In the genomic region with DNA sequence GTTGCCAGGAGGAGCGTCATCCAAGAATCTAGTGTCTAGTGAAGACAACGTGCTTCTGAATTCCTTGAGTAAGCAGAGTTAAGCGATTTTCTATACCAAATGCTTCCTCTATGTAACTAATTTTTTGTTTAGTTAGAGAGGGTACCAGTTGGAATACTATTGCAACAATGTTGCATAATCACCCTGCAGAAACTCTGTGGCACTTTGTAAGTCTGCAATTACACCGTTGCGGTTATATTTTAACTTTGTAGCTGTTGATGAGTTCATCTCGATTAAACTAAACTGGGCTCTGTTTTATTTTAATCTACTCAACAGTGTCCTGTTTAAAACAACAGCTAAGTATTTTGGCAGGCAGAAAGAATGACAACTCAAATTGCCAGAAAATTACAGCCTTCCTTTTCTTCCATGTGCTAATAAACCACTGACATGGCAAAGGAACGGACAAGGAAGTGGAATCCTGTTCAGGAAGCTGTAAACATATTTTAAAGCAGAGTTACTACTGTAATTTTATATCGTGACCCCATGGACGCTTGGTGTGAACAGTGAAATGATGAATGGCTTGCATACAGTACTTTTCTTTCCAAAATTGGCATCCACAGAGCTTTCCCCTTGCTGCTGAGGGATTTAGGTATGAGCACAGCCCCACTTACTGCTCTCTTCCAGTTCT, we compare ENCODE assay signal across 25 mouse cellular contexts.
DNase-seq lines count a peak whose midpoint lies in the region; ATAC-seq and TF ChIP-seq lines count a peak whose summit lies in the region.
"Had no signal": no experiment of that assay in that cellular context is flagged by ENCODE, and none has a peak within 500 bp of the region (broad histone marks: within the 10 kb centered on the region; RNA-seq: fewer than 3 reads in every experiment).

No protein-coding gene starts in this region.

- no peak for TF ChIP-seq EP300 in heart, adult 2 months (IDR thresholded peaks at IDR 0.05; ENCODE audit: insufficient read depth, low read depth, low read length)

- H3K4me1 ChIP-seq in midbrain, embryonic 11.5 days (ENCODE audit: control insufficient read depth, insufficient read depth, low read length): no peaks in the 10 kb centered on the region
- H3K4me1 ChIP-seq in midbrain, embryonic 14.5 days (ENCODE audit: control insufficient read depth, insufficient read depth, low read length): no peaks in the 10 kb centered on the region
- H3K4me1 ChIP-seq in heart, adult 2 months (ENCODE audit: control insufficient read depth, insufficient read depth, low read length): no peaks in the 10 kb centered on the region
- H3K4me1 ChIP-seq: embryonic facial prominence, embryonic 13.5 days; heart, embryonic 10.5 days; hindbrain, embryonic 15.5 days; intestine, embryonic 15.5 days; limb, embryonic 13.5 days; lung, embryonic 15.5 days; midbrain, embryonic 12.5 days had no signal

- no peak overlapping the region for H3K27ac ChIP-seq in midbrain, embryonic 11.5 days (ENCODE audit: low read depth, low read length)
- no peak overlapping the region for H3K27ac ChIP-seq in midbrain, embryonic 14.5 days (replicated peaks; ENCODE audit: low read depth, low read length)
- no peak overlapping the region for H3K27ac ChIP-seq in heart, adult 2 months
- H3K27ac ChIP-seq: embryonic facial prominence, embryonic 13.5 days; heart, embryonic 10.5 days; hindbrain, embryonic 15.5 days; intestine, embryonic 15.5 days; limb, embryonic 13.5 days; liver, embryonic 14.5 days; lung, embryonic 15.5 days; macrophage; midbrain, embryonic 12.5 days; stomach, postnatal 0 days had no signal

- peak; percentile 71 for DNase-seq in kidney, adult 9 months
- DNase-seq in kidney, postnatal 25 days: no peak
- DNase-seq in midbrain, embryonic 11.5 days (ENCODE audit: low spot score, missing footprints): peak; percentile 76
- DNase-seq in midbrain, embryonic 14.5 days: no peak
- peak; percentile 2 for DNase-seq in forelimb bud, embryonic 11.5 days (ENCODE audit: low read depth, low spot score)
- no peak for DNase-seq in heart, adult 2 months
- DNase-seq in cerebellum, adult 9-11 months: no peak
- DNase-seq: adrenal gland, postnatal 36 days; cerebellum, adult 11 months; cerebellum, postnatal 14 days; heart, postnatal 4 days; layer of hippocampus, adult 9-11 months; right cerebral cortex, postnatal 14 days had no signal

- TF ChIP-seq CTCF in heart, adult 2 months (IDR thresholded peaks at IDR 0.05): no peak

- H3K27me3 ChIP-seq in midbrain, embryonic 11.5 days (ENCODE audit: control insufficient read depth, insufficient read depth, low read length): no peaks in the 10 kb centered on the region
- H3K27me3 ChIP-seq in midbrain, embryonic 14.5 days (ENCODE audit: control insufficient read depth, insufficient read depth, low read length): no peaks in the 10 kb centered on the region
- H3K27me3 ChIP-seq in heart, adult 2 months (ENCODE audit: control insufficient read depth, insufficient read depth, low read length): no peaks in the 10 kb centered on the region
- H3K27me3 ChIP-seq: embryonic facial prominence, embryonic 13.5 days; hindbrain, embryonic 15.5 days; intestine, embryonic 15.5 days; limb, embryonic 13.5 days; lung, embryonic 15.5 days; midbrain, embryonic 12.5 days had no signal

- H3K9me3 ChIP-seq in midbrain, embryonic 11.5 days (ENCODE audit: control insufficient read depth, low read length): no peaks in the 10 kb centered on the region
- no peaks in the 10 kb centered on the region for H3K9me3 ChIP-seq in midbrain, embryonic 14.5 days (ENCODE audit: control insufficient read depth, low read length)
- H3K9me3 ChIP-seq: embryonic facial prominence, embryonic 13.5 days; heart, embryonic 10.5 days; hindbrain, embryonic 15.5 days; intestine, embryonic 15.5 days; limb, embryonic 13.5 days; lung, embryonic 15.5 days; midbrain, embryonic 12.5 days had no signal

- no peak overlapping the region for H3K4me3 ChIP-seq in midbrain, embryonic 11.5 days (ENCODE audit: low read depth, low read length)
- H3K4me3 ChIP-seq in midbrain, embryonic 14.5 days (replicated peaks; ENCODE audit: low read depth, low read length): no peak overlapping the region
- no peak overlapping the region for H3K4me3 ChIP-seq in heart, adult 2 months
- H3K4me3 ChIP-seq: embryonic facial prominence, embryonic 13.5 days; heart, embryonic 10.5 days; hindbrain, embryonic 15.5 days; intestine, embryonic 15.5 days; limb, embryonic 13.5 days; lung, embryonic 15.5 days; midbrain, embryonic 12.5 days had no signal

- no peak for ATAC-seq in midbrain, embryonic 11.5 days (ENCODE audit: low FRiP score)
- ATAC-seq in midbrain, embryonic 14.5 days (ENCODE audit: low FRiP score, low TSS enrichment): no peak
- ATAC-seq: CD4-positive, CD25-positive, alpha-beta regulatory T cell, adult 4 months; forebrain, embryonic 16.5 days; intestine, embryonic 15.5 days had no signal

- no peak for TF ChIP-seq POLR2A in heart, adult 2 months (IDR thresholded peaks at IDR 0.05; ENCODE audit: insufficient read depth, low read depth, low read length)

- H3K9ac ChIP-seq in midbrain, embryonic 11.5 days (ENCODE audit: low read length): no peak overlapping the region
- H3K9ac ChIP-seq in midbrain, embryonic 14.5 days (replicated peaks; ENCODE audit: low read length): no peak overlapping the region
- no peak overlapping the region for H3K9ac ChIP-seq in heart, adult 2 months (ENCODE audit: low read depth, low read length)
- H3K9ac ChIP-seq: embryonic facial prominence, embryonic 13.5 days; hindbrain, embryonic 15.5 days; intestine, embryonic 15.5 days; limb, embryonic 13.5 days; liver, embryonic 14.5 days; lung, embryonic 15.5 days; midbrain, embryonic 12.5 days had no signal

- H3K79me2 ChIP-seq in heart, adult 2 months (replicated peaks; ENCODE audit: control insufficient read depth, insufficient read depth, low read length): no peaks in the 10 kb centered on the region

- intact Hi-C loops in heart, adult 2 months (cut with DNase I): no loop called here

- WGBS in midbrain, embryonic 11.5 days: 89% methylated on average over 9 of the region's 9 CpGs
- 88% methylated on average over 9 of the region's 9 CpGs for WGBS in midbrain, embryonic 14.5 days
- 64% methylated on average over 9 of the region's 9 CpGs for WGBS in heart, adult 2 months

- no peaks in the 10 kb centered on the region for H3K36me3 ChIP-seq in midbrain, embryonic 11.5 days (ENCODE audit: control insufficient read depth, insufficient read depth, low read length)
- H3K36me3 ChIP-seq in midbrain, embryonic 14.5 days (ENCODE audit: control insufficient read depth, insufficient read depth, low read length): no peaks in the 10 kb centered on the region
- no peaks in the 10 kb centered on the region for H3K36me3 ChIP-seq in heart, adult 2 months (ENCODE audit: control insufficient read depth, insufficient read depth, low read length)
- H3K36me3 ChIP-seq: embryonic facial prominence, embryonic 13.5 days; heart, embryonic 10.5 days; hindbrain, embryonic 15.5 days; intestine, embryonic 15.5 days; limb, embryonic 13.5 days; lung, embryonic 15.5 days; midbrain, embryonic 12.5 days had no signal

- H3K4me2 ChIP-seq in midbrain, embryonic 11.5 days: no peak overlapping the region
- no peak overlapping the region for H3K4me2 ChIP-seq in midbrain, embryonic 14.5 days (ENCODE audit: low read length)
- H3K4me2 ChIP-seq: embryonic facial prominence, embryonic 13.5 days; hindbrain, embryonic 15.5 days; intestine, embryonic 15.5 days; limb, embryonic 13.5 days; lung, embryonic 15.5 days; midbrain, embryonic 12.5 days had no signal

Comparison
In these comparisons a context has a peak if more than half of its experiments do, and no peak if none do; other contexts are left out.
1. DNase-seq: peak in kidney, adult 9 months (single experiment), midbrain, embryonic 11.5 days (single experiment) and forelimb bud, embryonic 11.5 days (single experiment); none in kidney, postnatal 25 days (0 of 2), midbrain, embryonic 14.5 days (single experiment), heart, adult 2 months (0 of 2) and cerebellum, adult 9-11 months (single experiment).